Mouse (Mus musculus) intestine, embryonic 16.5 days (tissue): ENCODE data around the gene Cisd2. TPM values are rescaled to one million over a fixed set of nuclear protein-coding genes. Genes with fewer than 3 reads are reported as not detected.

Experiments used
- ATAC-seq: fragments of 200-750 bp; cut with Nextera tagmentation; 2 replicates; pipeline ENCODE4 v1.8.0; 2017; ENCODE audit warnings: moderate TSS enrichment, moderate library complexity
- H3K27ac ChIP-seq: fragments of 300-500 bp; sonication (generic); 2 replicates; pipeline ENCODE4 v1.5.1; 2014; ENCODE audit warnings: mild to moderate bottlenecking, low read length
- H3K27me3 ChIP-seq: fragments of 300-500 bp; sonication (generic); replicated peaks from 2 replicates; pipeline ENCODE4 v1.6.1; 2014; ENCODE audit warnings: low read length, control low read depth, mixed read lengths; ENCODE audit not compliant: control insufficient read depth, insufficient read depth
- H3K36me3 ChIP-seq: fragments of 300-500 bp; sonication (generic); 2 replicates; pipeline ENCODE4 v1.6.1; 2014; ENCODE audit warnings: low read length, control low read depth; ENCODE audit not compliant: control insufficient read depth, insufficient read depth
- H3K4me1 ChIP-seq: fragments of 300-500 bp; sonication (generic); 2 replicates; pipeline ENCODE4 v1.6.1; 2014; ENCODE audit warnings: low read length, control low read depth, mixed read lengths; ENCODE audit not compliant: control insufficient read depth, insufficient read depth
- H3K4me2 ChIP-seq: fragments of 300-500 bp; sonication (generic); 2 replicates; pipeline ENCODE4 v1.6.1; 2014; ENCODE audit warnings: low read depth, low read length, control low read depth
- H3K4me3 ChIP-seq: fragments of 300-500 bp; sonication (generic); 2 replicates; pipeline ENCODE4 v1.5.1; 2014; ENCODE audit warnings: mild to moderate bottlenecking, low read length
- H3K9ac ChIP-seq: fragments of 300-500 bp; sonication (generic); 2 replicates; pipeline ENCODE4 v1.6.1; 2014; ENCODE audit warnings: low read depth, low read length
- H3K9me3 ChIP-seq: fragments of 300-500 bp; sonication (generic); 2 replicates; pipeline ENCODE4 v1.6.1; 2016; ENCODE audit warnings: low read length, control low read depth; ENCODE audit not compliant: control insufficient read depth
- WGBS: fragments of 180-500 bp; shearing (Covaris S2); extraction: QIAGEN DNeasy Blood & Tissue Kit; methylation state at CpG from one replicate; pipeline ENCODE4 v1.1.7; 2014; 5-methylcytosine and 5-hydroxymethylcytosine counted together
- polyA plus RNA-seq: library from polyadenylated mRNA; unstranded; fragments of >200 nt; fragmentation: Nextera tagmentation; extraction: Ambion mirVana; gene quantifications from 2 replicates; pipeline ENCODE4 v1.2.1, GENCODE M21; 2015

Cisd2 gene
- polyA plus RNA-seq, 1 experiment from 2014 or later = 61.9 TPM

- H3K4me1 ChIP-seq = no peaks in the 10 kb centered on the region
- no peak for ATAC-seq
- H3K27me3 ChIP-seq = no peaks in the 10 kb centered on the region
- no peaks in the 10 kb centered on the region for H3K9me3 ChIP-seq
- H3K4me3 ChIP-seq = no peak overlapping the region
- 91% methylated on average over 9 of the region's 9 CpGs for WGBS
- H3K9ac ChIP-seq = no peak overlapping the region
- H3K36me3 ChIP-seq = peaks cover 3% of the 10 kb centered on the region; the same call in 1 of the 2 replicates
- H3K4me2 ChIP-seq = no peak overlapping the region
- no peak overlapping the region for H3K27ac ChIP-seq
Observed at GRCm38 (mm10) chr3:135403211-135403610, 20.5 kb downstream of the Cisd2 start.

- no peak overlapping the region for H3K4me2 ChIP-seq
- no peak overlapping the region for H3K4me3 ChIP-seq
- no peaks in the 10 kb centered on the region for H3K4me1 ChIP-seq
- H3K27ac ChIP-seq = no peak overlapping the region
- 6% methylated on average over 10 of the region's 10 CpGs for WGBS
- H3K27me3 ChIP-seq = no peaks in the 10 kb centered on the region
- no peak overlapping the region for H3K9ac ChIP-seq
- peak; percentile 82 for ATAC-seq
- H3K9me3 ChIP-seq = no peaks in the 10 kb centered on the region
- peaks cover 3% of the 10 kb centered on the region; the same call in 1 of the 2 replicates for H3K36me3 ChIP-seq
Observed at GRCm38 (mm10) chr3:135402201-135402658, 21.5 kb downstream of the Cisd2 start.

- H3K36me3 ChIP-seq = no peaks in the 10 kb centered on the region
- no peak for ATAC-seq
- H3K27me3 ChIP-seq = no peaks in the 10 kb centered on the region
- H3K9me3 ChIP-seq = no peaks in the 10 kb centered on the region
- H3K4me1 ChIP-seq = peaks cover 4% of the 10 kb centered on the region; the same call in 1 of the 2 replicates
- H3K27ac ChIP-seq = peak overlapping the region; percentile 19; the same call in 1 of the 2 replicates
- H3K4me3 ChIP-seq = no peak overlapping the region
- no peak overlapping the region for H3K9ac ChIP-seq
- no peak overlapping the region for H3K4me2 ChIP-seq
Observed at GRCm38 (mm10) chr3:135397112-135397511, 26.6 kb downstream of the Cisd2 start.

- Histone ChIP-seq H3K36me3 (no peaks in the 10 kb centered on the region), H3K4me1 (peaks cover 4% of the 10 kb centered on the region; the same call in 1 of the 2 replicates), H3K4me2 (no peak overlapping the region), H3K27me3 (no peaks in the 10 kb centered on the region), H3K4me3 (no peak overlapping the region), H3K9me3 (no peaks in the 10 kb centered on the region), H3K27ac (no peak overlapping the region), H3K9ac (no peak overlapping the region)
- 28% methylated on average over 6 of the region's 6 CpGs for WGBS
- ATAC-seq = peak; percentile 79
Observed at GRCm38 (mm10) chr3:135396081-135396480, 27.6 kb downstream of the Cisd2 start.

- Histone ChIP-seq H3K4me2 (no peak overlapping the region), H3K4me3 (no peak overlapping the region), H3K9ac (no peak overlapping the region), H3K36me3 (no peaks in the 10 kb centered on the region), H3K9me3 (no peaks in the 10 kb centered on the region), H3K27me3 (no peaks in the 10 kb centered on the region), H3K4me1 (peaks cover 4% of the 10 kb centered on the region; the same call in 1 of the 2 replicates), H3K27ac (peak overlapping the region; percentile 23; the same call in 1 of the 2 replicates)
- WGBS = 64% methylated on average over 5 of the region's 5 CpGs
- ATAC-seq = peak; percentile 77
Observed at GRCm38 (mm10) chr3:135395085-135395484, 28.6 kb downstream of the Cisd2 start.

- no peak for ATAC-seq
- WGBS = 67% methylated on average over 6 of the region's 6 CpGs
- Histone ChIP-seq H3K9me3 (no peaks in the 10 kb centered on the region), H3K27me3 (no peaks in the 10 kb centered on the region), H3K4me2 (no peak overlapping the region), H3K4me3 (no peak overlapping the region), H3K9ac (no peak overlapping the region), H3K36me3 (no peaks in the 10 kb centered on the region), H3K4me1 (peaks cover 4% of the 10 kb centered on the region; the same call in 1 of the 2 replicates), H3K27ac (no peak overlapping the region)
Observed at GRCm38 (mm10) chr3:135393186-135393585, 30.5 kb downstream of the Cisd2 start.

- WGBS = 84% methylated on average over 4 of the region's 4 CpGs
- no peaks in the 10 kb centered on the region for H3K27me3 ChIP-seq
- H3K9me3 ChIP-seq = no peaks in the 10 kb centered on the region
- no peak overlapping the region for H3K4me3 ChIP-seq
- no peak for ATAC-seq
- no peaks in the 10 kb centered on the region for H3K4me1 ChIP-seq
- no peak overlapping the region for H3K27ac ChIP-seq
- H3K36me3 ChIP-seq = no peaks in the 10 kb centered on the region
- no peak overlapping the region for H3K4me2 ChIP-seq
- H3K9ac ChIP-seq = no peak overlapping the region
Observed at GRCm38 (mm10) chr3:135379868-135380267, 43.9 kb downstream of the Cisd2 start.

- H3K27ac ChIP-seq = no peak overlapping the region
- H3K4me1 ChIP-seq = no peaks in the 10 kb centered on the region
- 76% methylated on average over 10 of the region's 10 CpGs for WGBS
- H3K27me3 ChIP-seq = no peaks in the 10 kb centered on the region
- no peaks in the 10 kb centered on the region for H3K36me3 ChIP-seq
- no peak overlapping the region for H3K9ac ChIP-seq
- no peak overlapping the region for H3K4me3 ChIP-seq
- H3K9me3 ChIP-seq = no peaks in the 10 kb centered on the region
- no peak overlapping the region for H3K4me2 ChIP-seq
- no peak for ATAC-seq
Observed at GRCm38 (mm10) chr3:135377445-135377844, 46.3 kb downstream of the Cisd2 start.

GRCm38 (mm10) chr3:135375836-135376235 lies 47.9 kb downstream of the Cisd2 start:
- H3K4me3 ChIP-seq = no peak overlapping the region
- H3K4me2 ChIP-seq = no peak overlapping the region
- no peaks in the 10 kb centered on the region for H3K27me3 ChIP-seq
- no peaks in the 10 kb centered on the region for H3K36me3 ChIP-seq
- 69% methylated on average over 3 of the region's 3 CpGs for WGBS
- H3K4me1 ChIP-seq = no peaks in the 10 kb centered on the region
- no peaks in the 10 kb centered on the region for H3K9me3 ChIP-seq
- no peak for ATAC-seq
- no peak overlapping the region for H3K9ac ChIP-seq
- no peak overlapping the region for H3K27ac ChIP-seq

- H3K36me3 ChIP-seq = no peaks in the 10 kb centered on the region
- H3K9ac ChIP-seq = no peak overlapping the region
- no peak overlapping the region for H3K4me2 ChIP-seq
- ATAC-seq = no peak
- H3K4me3 ChIP-seq = no peak overlapping the region
- H3K4me1 ChIP-seq = no peaks in the 10 kb centered on the region
- H3K9me3 ChIP-seq = no peaks in the 10 kb centered on the region
- WGBS = 88% methylated on average over 4 of the region's 4 CpGs
- H3K27ac ChIP-seq = no peak overlapping the region
- H3K27me3 ChIP-seq = no peaks in the 10 kb centered on the region
Observed at GRCm38 (mm10) chr3:135357394-135357793, 66.3 kb downstream of the Cisd2 start.
